Mouse (Mus musculus): Measurements from ENCODE around the gene Prkag2.
A peak's percentile ranks its signal among the peaks of the same experiment; 100 is the strongest.
"Not testable (repeated sequence)": the region's sequence is repeated elsewhere in the genome, so short reads cannot be mapped to it uniquely, and the experiment has no call there.

Gene Prkag2

DNA sequence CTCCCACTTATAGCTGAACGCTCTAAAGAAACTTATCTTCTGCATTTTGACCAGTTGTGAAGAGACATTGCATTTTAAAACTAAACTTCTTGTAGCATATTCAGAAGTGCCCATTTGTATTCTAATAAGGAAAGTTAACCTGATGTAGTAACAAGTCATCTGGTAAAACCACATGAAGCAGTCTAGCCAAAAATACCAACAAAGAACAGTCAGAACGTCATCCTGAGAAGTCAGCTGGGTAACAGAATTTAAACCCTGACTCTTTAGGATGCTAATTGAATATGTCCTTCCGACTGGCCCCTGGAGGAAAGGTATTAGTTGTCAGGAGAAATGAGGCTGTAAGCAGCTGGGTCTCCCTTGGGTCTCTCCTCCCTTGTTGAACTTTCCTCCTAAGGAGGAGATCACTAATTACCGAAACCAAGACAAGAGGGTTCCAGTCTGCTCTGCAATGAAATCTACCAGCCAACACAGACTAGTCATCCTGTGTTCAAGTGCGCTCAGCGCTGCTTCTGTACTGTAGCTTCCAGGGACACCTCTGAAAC is 276.5 kb downstream of the Prkag2 start:
- DNase-seq (ENCODE audit: low read depth) = peak; percentile 34

DNA sequence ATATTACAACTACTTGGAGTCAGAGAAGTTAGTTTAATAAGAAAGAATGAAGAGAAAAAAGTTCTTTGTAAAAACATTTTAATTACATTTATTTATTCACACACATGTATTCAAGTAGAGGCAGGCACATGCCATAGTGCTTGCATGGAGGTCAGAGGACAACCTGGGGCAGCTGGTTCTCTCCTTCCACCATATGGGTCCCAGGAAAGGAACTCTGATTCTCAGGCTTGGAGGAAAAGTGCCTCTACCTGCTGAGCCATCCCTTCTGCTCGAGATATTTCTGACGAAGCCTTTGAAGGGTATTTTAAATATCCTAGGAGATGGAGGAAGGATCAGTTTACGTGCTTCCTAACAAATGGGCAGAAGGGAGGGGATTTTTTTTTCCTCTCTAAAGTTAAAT is 277.7 kb downstream of the Prkag2 start:
- no peak for DNase-seq (ENCODE audit: low read depth)

DNA sequence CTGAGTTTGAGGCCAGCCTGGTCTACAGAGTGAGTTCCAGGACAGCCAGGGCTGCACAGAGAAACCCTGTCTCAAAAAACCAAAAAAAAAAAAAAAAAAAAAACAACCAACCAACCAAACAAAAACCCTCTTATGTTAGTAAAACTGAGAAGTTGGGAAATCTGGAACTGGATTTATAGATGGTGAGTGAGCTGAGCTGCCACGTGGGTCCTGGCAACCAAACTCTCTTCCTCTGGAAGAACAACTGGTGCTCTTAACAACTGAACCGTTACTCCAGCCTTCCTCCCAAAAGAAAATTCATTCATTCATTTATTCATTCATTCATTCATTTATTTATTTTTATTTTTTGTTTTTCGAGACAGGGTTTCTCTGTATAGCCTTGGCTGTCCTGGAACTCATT is 278.2 kb downstream of the Prkag2 start:
- not testable (repeated sequence) for DNase-seq (ENCODE audit: low read depth)

DNA sequence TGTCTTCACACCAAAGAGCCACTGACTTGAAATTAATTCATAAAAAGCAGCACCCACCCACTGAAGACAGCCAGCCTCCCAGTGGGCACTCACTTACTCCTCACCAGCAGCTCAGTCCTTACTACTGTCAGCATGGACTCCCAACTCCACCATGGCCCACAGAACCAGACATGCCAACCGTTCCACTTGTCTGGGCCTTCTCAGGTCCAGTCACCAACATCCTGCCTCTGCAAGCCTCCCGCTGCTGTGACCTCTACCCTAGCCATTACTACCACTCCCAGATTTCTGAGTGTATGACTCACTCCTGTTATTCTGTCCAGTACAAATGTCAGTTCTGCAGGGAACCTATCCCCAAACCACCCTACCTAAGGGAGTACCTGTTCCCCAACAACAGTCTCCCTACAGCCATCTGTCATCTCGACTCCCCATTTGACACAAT is 279.0 kb downstream of the Prkag2 start:
- DNase-seq (ENCODE audit: low read depth) = no peak

DNA sequence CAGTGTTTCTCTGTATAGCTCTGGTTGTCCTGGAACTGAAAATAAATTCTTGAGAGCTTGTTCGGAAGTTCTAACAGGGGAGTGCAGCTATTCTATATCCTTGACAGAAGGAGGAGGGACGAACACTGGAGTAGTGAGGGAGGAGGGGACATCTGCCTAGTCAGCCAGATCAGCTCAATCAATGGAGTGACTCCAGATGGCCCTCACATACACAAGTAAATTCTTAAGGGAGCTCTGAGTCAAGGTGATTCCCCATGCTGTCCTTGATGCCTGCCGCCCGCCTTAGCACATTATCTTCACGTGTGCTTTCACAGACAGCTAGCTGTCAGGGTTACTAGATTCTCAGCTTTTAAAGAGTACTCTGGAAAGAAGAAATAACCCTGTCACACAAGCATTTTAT is 279.8 kb downstream of the Prkag2 start:
- no peak for DNase-seq (ENCODE audit: low read depth)

DNA sequence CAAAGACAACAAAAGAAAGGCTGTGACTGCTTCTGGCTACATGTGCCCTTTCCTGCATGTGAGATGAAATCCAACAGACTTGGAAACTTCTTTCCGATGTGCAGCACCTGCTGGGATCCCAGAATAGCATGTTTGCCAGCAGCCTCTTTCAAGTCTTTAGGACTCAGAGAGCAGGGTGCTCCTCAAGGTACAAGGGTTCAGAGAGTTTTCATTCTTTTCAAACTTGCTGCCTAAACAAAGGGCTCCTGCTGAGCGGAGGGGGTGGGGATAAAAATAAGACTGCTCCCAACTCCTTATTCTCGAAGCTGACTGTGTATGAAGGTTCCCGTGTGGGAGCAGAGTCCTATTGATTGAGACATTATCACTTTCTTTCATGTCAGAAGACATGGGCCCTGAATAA is 283.3 kb downstream of the Prkag2 start:
- no peak for DNase-seq (ENCODE audit: low read depth)

DNA sequence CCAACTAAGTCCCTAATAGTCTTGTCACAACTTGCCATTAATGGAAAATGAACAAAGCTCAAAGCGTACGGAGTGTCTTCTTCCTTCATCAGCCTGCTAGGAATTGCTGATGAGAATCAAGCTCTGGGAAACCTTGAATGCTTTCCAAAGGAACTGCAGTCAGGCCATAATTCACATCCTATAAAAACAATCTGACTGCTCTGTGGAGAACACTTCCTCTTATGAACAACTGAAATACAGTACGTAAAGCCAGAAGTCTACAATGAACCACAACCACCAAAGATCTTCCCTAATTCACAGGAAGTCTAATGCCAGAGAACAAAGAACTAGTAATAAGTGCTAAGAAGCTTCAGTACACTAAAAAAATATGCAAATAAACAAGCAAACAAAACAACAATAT is 286.5 kb downstream of the Prkag2 start:
- DNase-seq (ENCODE audit: low read depth) = no peak

DNA sequence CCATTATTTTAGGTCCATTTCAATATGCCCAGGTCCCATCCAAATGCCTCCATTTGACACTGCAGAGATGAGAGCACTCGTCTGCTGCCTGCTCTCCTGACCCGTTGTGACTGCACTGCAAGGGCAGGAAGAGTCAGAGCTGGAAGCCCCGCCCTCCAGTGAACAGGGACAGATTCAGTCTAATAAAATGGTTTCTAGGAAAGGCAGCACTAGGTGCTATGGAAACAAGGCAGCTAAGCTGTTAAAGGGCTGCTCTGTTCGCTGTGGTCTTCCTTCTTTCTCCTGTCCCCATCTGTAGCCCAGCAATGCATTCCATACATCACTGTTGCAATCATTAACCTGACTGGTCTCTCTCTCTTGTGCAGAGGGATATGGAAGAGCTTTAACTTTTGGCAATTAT is 287.4 kb downstream of the Prkag2 start:
- DNase-seq (ENCODE audit: low read depth) = no peak
